Mouse (Mus musculus) left cerebral cortex, adult 11 months (tissue): ENCODE measurements around the gene Smim26.
A peak's percentile ranks its signal among the peaks of the same experiment; 100 is the strongest.

Experiments
- DNase-seq: peaks from one replicate; pipeline ENCODE4 v3.0.0; 2022; ENCODE audit warnings: low spot score

Smim26 gene

DNA sequence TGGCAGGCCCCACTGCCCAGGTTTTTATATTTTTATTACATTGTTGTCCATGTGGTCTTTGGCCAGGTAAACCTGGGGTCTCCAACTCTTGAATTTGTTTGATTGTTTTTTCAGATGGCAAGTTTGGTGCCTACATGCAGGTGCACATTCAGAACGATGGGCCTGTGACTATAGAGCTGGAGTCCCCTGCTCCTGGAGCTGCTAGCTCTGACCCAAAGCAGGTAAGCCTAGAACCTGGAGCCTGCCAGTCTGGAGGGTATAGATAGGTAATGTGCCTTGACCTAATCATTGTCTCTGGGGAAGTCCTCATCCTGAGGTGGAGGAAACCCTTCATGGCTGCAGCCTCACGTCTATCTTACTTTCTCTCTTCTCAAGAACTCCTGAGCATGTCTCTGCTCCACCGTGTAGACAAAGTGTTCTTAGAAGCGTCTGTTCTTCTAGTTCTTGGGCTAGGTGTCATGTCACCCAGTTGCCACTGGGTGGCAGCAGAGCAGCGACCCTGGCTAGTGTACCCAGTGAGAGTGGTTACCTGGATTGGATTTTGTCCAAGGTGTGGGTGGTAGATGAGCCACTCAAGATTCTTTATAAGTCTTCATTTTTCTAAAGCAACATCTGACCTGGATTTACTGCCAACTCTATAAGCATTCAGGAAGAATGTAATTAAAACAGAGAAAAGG, 41.9 kb downstream of the Smim26 start:
- DNase-seq: peak; percentile 43

DNA sequence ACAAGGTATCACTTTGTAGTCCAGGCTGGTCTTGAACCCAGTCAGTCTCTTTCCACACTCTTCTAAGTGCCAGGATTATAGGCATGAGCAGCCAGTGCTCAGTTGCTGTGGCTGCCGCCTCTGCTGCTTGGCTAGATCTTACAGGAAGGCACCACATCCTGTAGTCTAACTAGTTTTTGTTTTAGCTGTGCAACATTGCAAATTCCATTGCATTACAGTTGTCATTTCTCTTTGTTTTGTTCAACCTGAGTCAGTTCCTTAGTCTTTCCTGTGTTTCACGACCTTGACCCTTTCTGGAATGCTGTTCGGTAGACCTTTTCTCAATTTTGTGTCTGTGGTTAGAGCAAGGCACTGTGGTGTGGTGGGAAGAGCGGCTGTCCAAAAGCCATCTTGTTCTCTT, 43.4 kb downstream of the Smim26 start:
- DNase-seq: no peak

DNA sequence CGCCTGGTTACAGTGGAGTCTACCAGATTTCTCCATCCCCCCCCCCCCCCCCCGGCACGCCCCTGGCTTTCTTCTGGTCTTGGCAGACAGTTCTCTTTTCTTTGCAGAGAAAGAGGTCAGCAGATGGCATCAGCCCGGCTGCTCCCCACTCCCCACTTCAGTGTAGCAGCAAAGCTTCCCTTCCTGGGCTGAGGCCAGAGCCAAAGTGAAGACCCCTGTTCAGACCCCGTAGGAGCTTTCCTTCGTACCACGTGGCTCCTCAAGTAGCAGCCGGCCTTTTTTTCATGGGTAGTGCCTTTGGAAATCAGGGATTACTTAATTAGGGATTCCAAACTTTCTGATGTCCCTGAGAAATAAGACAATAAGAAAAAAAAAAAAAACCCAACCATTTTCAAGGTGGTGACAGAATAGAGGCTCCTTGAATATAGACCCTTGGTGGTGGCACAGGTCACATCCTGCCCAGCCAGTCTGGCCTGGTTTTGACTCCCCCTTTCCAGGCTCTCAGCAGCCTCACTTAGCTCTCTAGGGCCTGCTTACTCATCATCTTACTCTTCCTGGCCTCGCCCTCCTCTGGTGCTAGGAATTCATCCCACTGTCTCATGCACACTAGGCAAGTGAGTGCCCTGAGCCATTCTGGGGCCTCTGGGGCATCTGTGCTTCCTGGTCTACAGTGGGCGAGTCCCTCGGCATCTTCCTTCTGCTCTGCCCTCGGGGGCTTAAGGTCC, 44.0 kb downstream of the Smim26 start:
- no peak for DNase-seq

DNA sequence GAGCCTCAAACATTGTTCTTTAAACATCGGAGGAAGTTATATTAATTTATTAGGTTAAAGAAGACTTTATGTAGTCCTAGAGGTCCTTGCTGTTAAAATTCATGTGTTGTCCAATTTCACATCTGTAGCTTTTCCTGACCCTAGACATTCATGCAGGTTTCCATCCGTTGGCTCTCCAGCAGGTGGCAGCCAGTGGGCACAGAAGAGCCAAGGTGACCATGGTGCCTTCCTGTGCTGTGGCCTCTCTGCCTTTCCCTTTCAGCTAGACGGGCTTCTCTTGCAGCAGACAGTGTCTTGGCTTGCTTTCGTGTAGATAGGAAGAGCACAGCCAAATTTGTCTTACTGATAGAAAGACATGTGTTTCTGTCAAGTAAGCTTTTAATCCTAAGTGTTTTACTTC, 44.9 kb downstream of the Smim26 start:
- no peak for DNase-seq

DNA sequence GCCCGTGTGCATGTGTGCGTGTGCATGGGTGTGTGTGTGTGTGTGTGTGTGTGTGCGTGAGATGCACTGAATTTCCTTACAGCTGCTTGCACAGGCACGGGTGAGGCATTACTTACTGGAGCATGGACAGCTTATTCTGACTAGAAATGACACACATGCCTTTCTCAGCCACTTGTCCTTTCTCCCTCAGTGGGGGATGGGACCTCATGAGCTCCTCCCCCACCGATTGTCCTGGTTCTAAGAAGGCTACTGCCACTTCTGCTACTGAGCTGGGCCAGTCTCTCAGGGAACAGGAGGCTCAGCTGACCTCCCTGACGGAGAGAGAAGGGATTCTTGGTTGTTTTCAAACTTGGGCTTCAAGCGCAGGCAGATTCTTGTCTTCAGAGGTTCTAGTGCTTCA, 46.2 kb downstream of the Smim26 start:
- DNase-seq: no peak

DNA sequence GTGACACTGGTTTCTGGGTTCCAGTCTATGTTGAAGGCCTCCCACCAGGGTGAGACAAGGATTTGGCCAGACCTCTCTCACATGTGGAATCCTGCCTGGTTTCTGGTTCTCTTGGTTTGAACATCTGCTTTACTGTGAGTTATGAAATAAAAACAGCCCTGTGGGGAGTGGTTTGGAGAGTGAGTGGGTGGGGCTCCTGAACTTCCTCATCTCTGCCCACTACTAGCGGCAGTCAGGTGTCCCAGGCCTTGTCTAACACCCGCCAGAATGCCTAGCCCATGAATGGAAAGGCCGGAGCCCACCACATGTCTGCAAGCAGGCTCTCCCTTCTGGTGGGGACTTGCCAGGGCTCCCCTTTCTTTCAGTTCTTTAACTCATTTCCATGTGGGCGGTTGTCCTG, 48.1 kb downstream of the Smim26 start:
- no peak for DNase-seq
